Mouse (Mus musculus) testis, postnatal 10 days (tissue): ENCODE measurements around the gene Dusp12.

Experiments
- DNase-seq: peaks from one replicate; pipeline ENCODE4 v3.0.0; 2021; ENCODE audit warnings: low spot score

The Dusp12 gene

GRCm38 (mm10) chr1:170862435-170862717 lies 23.0 kb downstream of the Dusp12 start:
- DNase-seq: no peak

GRCm38 (mm10) chr1:170861671-170862434 lies 23.5 kb downstream of the Dusp12 start:
- DNase-seq: no peak

- no peak for DNase-seq
These were observed 26.5 kb downstream of the Dusp12 start for GRCm38 (mm10) chr1:170858872-170859271.

GRCm38 (mm10) chr1:170857369-170857768 lies 28.0 kb downstream of the Dusp12 start:
- no peak for DNase-seq

GRCm38 (mm10) chr1:170855056-170855760 lies 30.1 kb downstream of the Dusp12 start:
- no peak for DNase-seq

- DNase-seq: no peak
These were observed 31.7 kb downstream of the Dusp12 start for GRCm38 (mm10) chr1:170853604-170854003.

GRCm38 (mm10) chr1:170850637-170851624 lies 34.4 kb downstream of the Dusp12 start:
- no peak for DNase-seq

- no peak for DNase-seq
These were observed 35.3 kb downstream of the Dusp12 start for GRCm38 (mm10) chr1:170850007-170850406.

GRCm38 (mm10) chr1:170845448-170846307 lies 39.7 kb downstream of the Dusp12 start:
- no peak for DNase-seq

- DNase-seq: no peak
These were observed 41.0 kb downstream of the Dusp12 start for GRCm38 (mm10) chr1:170844380-170844779.

GRCm38 (mm10) chr1:170839685-170840084 lies 45.7 kb downstream of the Dusp12 start:
- no peak for DNase-seq

- no peak for DNase-seq
These were observed 50.6 kb downstream of the Dusp12 start for GRCm38 (mm10) chr1:170834756-170835155.

GRCm38 (mm10) chr1:170829781-170830180 lies 55.6 kb downstream of the Dusp12 start:
- DNase-seq: no peak

GRCm38 (mm10) chr1:170829344-170829743 lies 56.0 kb downstream of the Dusp12 start:
- no peak for DNase-seq
